Mouse (Mus musculus): ENCODE data around the gene Hint1. TPM values are rescaled to one million over a fixed set of nuclear protein-coding genes. Genes with fewer than 3 reads are reported as not detected.

Hint1 gene
- 794 and 878 TPM in 2 replicates for polyA plus RNA-seq (2015; fragmentation: Nextera tagmentation; extraction: Ambion mirVana)

- Histone ChIP-seq H3K4me3 (replicated peaks) (peak within 1 kb of the TSS; percentile 95), H3K9ac (replicated peaks) (peak within 1 kb of the TSS; percentile 97), H3K36me3 (peaks cover 19% of the 10 kb centered on the region), H3K9me3 (replicated peaks) (no peaks in the 10 kb centered on the region), H3K27ac (replicated peaks) (peak within 1 kb of the TSS; percentile 94), H3K27me3 (replicated peaks) (no peaks in the 10 kb centered on the region), H3K4me2 (peak within 1 kb of the TSS; percentile 70), H3K4me1 (peaks cover 37% of the 10 kb centered on the region)
- ATAC-seq (ENCODE audit: low FRiP score): peak; percentile 83
- WGBS: under 1% methylated on average over 82 of the region's 107 CpGs
Measured at GRCm38 (mm10) chr11:54866119-54867048, at the start of gene Hint1. Hint1 (plus strand) TSS chr11:54866383.

GRCm38 (mm10) chr11:54817449-54817848 is 48.7 kb upstream of the Hint1 start:
- H3K36me3 ChIP-seq: no peaks in the 10 kb centered on the region
- 39% methylated on average over 4 of the region's 4 CpGs for WGBS
- ATAC-seq (ENCODE audit: low FRiP score): no peak

GRCm38 (mm10) chr11:54819489-54819888 is 46.7 kb upstream of the Hint1 start:
- WGBS: 64% methylated on average over 7 of the region's 7 CpGs

More at GRCm38 (mm10) chr11:54817449-54817848, 48.7 kb upstream of the Hint1 start:
- Histone ChIP-seq H3K4me3 (replicated peaks) (no peak overlapping the region), H3K27me3 (replicated peaks) (no peaks in the 10 kb centered on the region), H3K4me1 (peaks cover 16% of the 10 kb centered on the region; the same call in 1 of the 2 replicates), H3K4me2 (no peak overlapping the region), H3K27ac (replicated peaks) (no peak overlapping the region), H3K9me3 (replicated peaks) (no peaks in the 10 kb centered on the region), H3K9ac (replicated peaks) (no peak overlapping the region)

DNA sequence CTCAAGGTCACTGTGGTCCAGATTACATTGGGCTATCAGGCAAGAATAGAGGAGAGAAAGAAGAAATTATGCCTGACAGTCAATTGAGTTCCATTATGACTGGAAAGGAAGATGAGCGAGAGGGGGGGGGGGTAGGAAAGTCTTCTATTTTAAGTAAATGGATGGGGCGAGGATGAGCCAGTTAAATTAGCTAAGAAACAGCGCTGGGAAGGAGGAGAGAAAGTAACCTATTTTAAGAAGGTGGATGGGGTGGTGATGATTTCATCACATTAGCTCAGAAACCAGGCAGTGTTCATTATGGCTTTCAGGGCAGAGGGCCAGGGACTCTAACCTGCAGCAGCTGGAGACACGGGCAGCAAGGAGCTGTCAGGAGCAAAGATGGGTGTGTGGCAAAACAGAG is 42.7 kb upstream of the Hint1 start:
- H3K27me3 ChIP-seq (replicated peaks): no peaks in the 10 kb centered on the region
- no peak overlapping the region for H3K4me2 ChIP-seq
- 79% methylated on average over 4 of the region's 4 CpGs for WGBS
- no peak overlapping the region for H3K4me3 ChIP-seq (replicated peaks)
- ATAC-seq (ENCODE audit: low FRiP score): no peak
- no peaks in the 10 kb centered on the region for H3K9me3 ChIP-seq (replicated peaks)
- no peak overlapping the region for H3K9ac ChIP-seq (replicated peaks)
- no peak overlapping the region for H3K27ac ChIP-seq (replicated peaks)
- 0 out of 2 replicates have a peak, but pooled peaks cover 3% of the 10 kb centered on the region for H3K4me1 ChIP-seq
- no peaks in the 10 kb centered on the region for H3K36me3 ChIP-seq

More at GRCm38 (mm10) chr11:54819489-54819888, 46.7 kb upstream of the Hint1 start:
- ATAC-seq (ENCODE audit: low FRiP score): no peak
- Histone ChIP-seq H3K9me3 (replicated peaks) (no peaks in the 10 kb centered on the region), H3K4me2 (no peak overlapping the region), H3K27ac (replicated peaks) (no peak overlapping the region), H3K27me3 (replicated peaks) (no peaks in the 10 kb centered on the region), H3K4me3 (replicated peaks) (no peak overlapping the region), H3K9ac (replicated peaks) (no peak overlapping the region), H3K36me3 (no peaks in the 10 kb centered on the region), H3K4me1 (peaks cover 5% of the 10 kb centered on the region; the same call in 1 of the 2 replicates)

DNA sequence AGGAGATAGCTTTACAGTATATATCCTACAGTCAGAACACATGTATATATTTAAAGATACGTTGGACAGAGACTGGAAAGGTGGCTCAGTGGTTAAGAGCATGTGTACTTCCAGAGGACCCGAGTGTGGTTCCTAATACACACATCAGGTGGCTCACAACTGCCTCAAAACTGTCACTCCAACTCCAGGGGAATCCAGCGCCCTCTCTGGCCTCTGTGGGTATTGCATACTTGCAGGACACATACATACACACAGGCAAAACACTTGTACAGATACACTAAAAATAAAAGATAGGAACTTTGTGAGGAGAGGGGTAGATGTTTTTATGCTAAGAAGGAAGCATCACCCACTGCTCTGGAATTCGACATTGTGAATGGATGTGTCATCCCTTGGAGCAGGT is 40.4 kb upstream of the Hint1 start:
- 87% methylated on average over 4 of the region's 4 CpGs for WGBS
- no peak for ATAC-seq (ENCODE audit: low FRiP score)
- H3K4me1 ChIP-seq: 0 out of 2 replicates have a peak, but pooled peaks cover 3% of the 10 kb centered on the region

DNA sequence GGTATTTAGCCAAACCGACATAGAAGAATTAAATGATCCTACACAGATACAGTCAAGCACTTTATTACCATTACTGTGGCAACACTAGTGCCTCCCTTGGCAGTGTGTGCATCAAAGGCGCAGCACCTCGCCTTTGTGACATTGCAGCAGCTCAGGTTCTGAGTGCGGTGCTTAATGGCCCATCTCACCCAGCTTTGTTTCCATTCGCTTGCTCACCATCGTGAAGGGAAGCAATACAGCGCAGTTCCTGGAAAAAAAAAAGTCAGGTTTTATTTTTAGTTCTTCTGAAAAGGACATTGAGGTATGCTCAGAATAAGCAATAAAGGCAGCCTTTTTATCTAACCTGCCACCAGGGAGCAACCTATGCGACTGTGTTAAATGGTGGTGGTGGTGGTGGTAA is 39.4 kb upstream of the Hint1 start:
- WGBS: 75% methylated on average over 8 of the region's 8 CpGs
- H3K9ac ChIP-seq (replicated peaks): no peak overlapping the region
- no peaks in the 10 kb centered on the region for H3K36me3 ChIP-seq
- no peak overlapping the region for H3K4me2 ChIP-seq
- no peak overlapping the region for H3K27ac ChIP-seq (replicated peaks)
- 0 out of 2 replicates have a peak, but pooled peaks cover 3% of the 10 kb centered on the region for H3K4me1 ChIP-seq
- no peaks in the 10 kb centered on the region for H3K9me3 ChIP-seq (replicated peaks)
- H3K27me3 ChIP-seq (replicated peaks): no peaks in the 10 kb centered on the region
- ATAC-seq (ENCODE audit: low FRiP score): no peak
- no peak overlapping the region for H3K4me3 ChIP-seq (replicated peaks)

More for the DNA sequence above, 40.4 kb upstream of the Hint1 start:
- Histone ChIP-seq H3K9ac (replicated peaks) (no peak overlapping the region), H3K27ac (replicated peaks) (no peak overlapping the region), H3K27me3 (replicated peaks) (no peaks in the 10 kb centered on the region), H3K4me2 (no peak overlapping the region), H3K36me3 (no peaks in the 10 kb centered on the region), H3K4me3 (replicated peaks) (no peak overlapping the region), H3K9me3 (replicated peaks) (no peaks in the 10 kb centered on the region)

DNA sequence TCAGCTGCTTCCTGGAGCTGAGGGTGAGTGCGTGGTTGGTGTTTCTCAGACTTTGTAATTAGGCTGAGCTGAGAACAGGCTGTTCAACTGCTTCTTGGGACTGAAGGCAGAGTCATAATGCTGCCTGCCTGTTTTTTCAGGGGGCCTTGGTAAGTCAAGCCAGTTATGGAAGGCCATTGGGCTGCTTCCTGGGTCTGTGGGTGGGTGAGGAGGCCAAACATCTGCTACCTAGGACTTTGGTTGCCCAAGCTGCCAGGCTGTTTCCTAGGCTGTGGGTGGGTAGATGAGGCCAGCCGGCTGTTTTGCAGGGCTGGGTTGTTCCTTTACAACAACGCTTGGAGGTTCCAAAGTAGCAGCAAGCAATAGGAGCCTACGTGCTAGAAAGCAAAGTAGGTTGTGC is 32.4 kb upstream of the Hint1 start:
- no peaks in the 10 kb centered on the region for H3K4me1 ChIP-seq
- H3K27me3 ChIP-seq (replicated peaks): no peaks in the 10 kb centered on the region
- 86% methylated on average over 4 of the region's 4 CpGs for WGBS
- H3K9ac ChIP-seq (replicated peaks): no peak overlapping the region
- no peak for ATAC-seq (ENCODE audit: low FRiP score)
- H3K4me3 ChIP-seq (replicated peaks): no peak overlapping the region
- no peak overlapping the region for H3K27ac ChIP-seq (replicated peaks)
- H3K4me2 ChIP-seq: no peak overlapping the region
- no peaks in the 10 kb centered on the region for H3K9me3 ChIP-seq (replicated peaks)
- H3K36me3 ChIP-seq: no peaks in the 10 kb centered on the region

DNA sequence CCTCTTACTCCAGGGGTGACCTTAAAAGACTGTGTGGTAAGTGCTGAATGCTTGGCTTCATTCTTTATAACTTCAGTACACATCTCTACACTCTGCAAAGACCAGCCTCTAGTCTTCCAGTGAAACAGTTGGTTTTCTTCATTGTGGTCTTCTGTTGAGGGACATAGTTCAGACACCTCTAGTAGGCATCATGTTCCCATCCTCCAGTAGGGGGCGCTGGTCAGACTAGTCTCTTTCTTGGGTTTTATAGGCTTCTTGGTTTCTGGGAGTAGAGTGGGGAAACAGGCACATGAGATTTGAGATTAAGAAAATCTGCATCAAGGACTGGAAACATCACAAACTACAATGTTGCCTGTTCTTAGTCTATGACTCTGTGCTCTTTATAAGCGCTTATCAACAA is 31.6 kb upstream of the Hint1 start:
- Histone ChIP-seq H3K4me2 (no peak overlapping the region), H3K4me3 (replicated peaks) (no peak overlapping the region), H3K9me3 (replicated peaks) (no peaks in the 10 kb centered on the region), H3K36me3 (no peaks in the 10 kb centered on the region), H3K27me3 (replicated peaks) (no peaks in the 10 kb centered on the region), H3K9ac (replicated peaks) (no peak overlapping the region), H3K27ac (replicated peaks) (no peak overlapping the region), H3K4me1 (no peaks in the 10 kb centered on the region)
- ATAC-seq (ENCODE audit: low FRiP score): no peak
- 68% methylated on average over 2 of the region's 2 CpGs for WGBS

- H3K36me3 ChIP-seq: no peaks in the 10 kb centered on the region
- no peak for ATAC-seq (ENCODE audit: low FRiP score)
- H3K4me1 ChIP-seq: no peaks in the 10 kb centered on the region
- WGBS: 81% methylated on average over 9 of the region's 9 CpGs
- H3K4me2 ChIP-seq: no peak overlapping the region
- no peak overlapping the region for H3K9ac ChIP-seq (replicated peaks)
- H3K27ac ChIP-seq (replicated peaks): no peak overlapping the region
- no peak overlapping the region for H3K4me3 ChIP-seq (replicated peaks)
- H3K9me3 ChIP-seq (replicated peaks): no peaks in the 10 kb centered on the region
- no peaks in the 10 kb centered on the region for H3K27me3 ChIP-seq (replicated peaks)
Measured at GRCm38 (mm10) chr11:54836106-54836505, 30.1 kb upstream of the Hint1 start.

DNA sequence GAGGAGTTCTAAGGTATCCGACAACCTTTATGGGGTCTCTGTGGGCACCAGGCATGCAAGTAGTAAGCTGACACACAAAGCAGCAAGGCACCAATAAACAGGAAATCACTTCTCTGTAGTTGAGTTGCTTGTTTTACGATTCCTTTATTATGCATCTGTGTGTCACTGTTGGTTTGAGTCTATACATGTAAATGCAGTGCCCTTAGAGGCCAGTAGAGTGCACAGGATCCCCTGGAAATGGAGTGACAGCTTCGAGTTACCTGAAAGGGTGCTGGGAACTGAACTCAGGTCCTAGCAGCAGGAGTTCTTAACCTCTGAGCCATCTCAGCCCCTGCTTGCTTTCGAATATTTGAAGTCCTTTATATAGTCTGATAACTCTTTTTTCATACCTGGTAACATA is 26.5 kb upstream of the Hint1 start:
- ATAC-seq (ENCODE audit: low FRiP score): no peak
- Histone ChIP-seq H3K4me1 (peaks cover 4% of the 10 kb centered on the region; the same call in 1 of the 2 replicates), H3K27me3 (replicated peaks) (no peaks in the 10 kb centered on the region), H3K9ac (replicated peaks) (no peak overlapping the region), H3K4me3 (replicated peaks) (no peak overlapping the region), H3K36me3 (no peaks in the 10 kb centered on the region), H3K4me2 (no peak overlapping the region), H3K27ac (replicated peaks) (no peak overlapping the region), H3K9me3 (replicated peaks) (no peaks in the 10 kb centered on the region)
- WGBS: 87% methylated on average over 4 of the region's 4 CpGs

GRCm38 (mm10) chr11:54840891-54841290 is 25.3 kb upstream of the Hint1 start:
- WGBS: 92% methylated on average over 11 of the region's 11 CpGs
- H3K9ac ChIP-seq (replicated peaks): no peak overlapping the region
- H3K4me3 ChIP-seq (replicated peaks): no peak overlapping the region

GRCm38 (mm10) chr11:54844424-54844823 is 21.8 kb upstream of the Hint1 start:
- 31% methylated on average over 9 of the region's 9 CpGs for WGBS

More at GRCm38 (mm10) chr11:54840891-54841290, 25.3 kb upstream of the Hint1 start:
- Histone ChIP-seq H3K27me3 (replicated peaks) (no peaks in the 10 kb centered on the region), H3K9me3 (replicated peaks) (no peaks in the 10 kb centered on the region), H3K4me1 (peaks cover 13% of the 10 kb centered on the region), H3K36me3 (no peaks in the 10 kb centered on the region), H3K27ac (replicated peaks) (no peak overlapping the region), H3K4me2 (no peak overlapping the region)
- no peak for ATAC-seq (ENCODE audit: low FRiP score)

More at GRCm38 (mm10) chr11:54844424-54844823, 21.8 kb upstream of the Hint1 start:
- no peak for ATAC-seq (ENCODE audit: low FRiP score)
- Histone ChIP-seq H3K4me1 (peaks cover 15% of the 10 kb centered on the region), H3K27me3 (replicated peaks) (no peaks in the 10 kb centered on the region), H3K27ac (replicated peaks) (0 out of 2 replicates have a peak overlapping the region, but pooled peaks have one; percentile 33), H3K36me3 (no peaks in the 10 kb centered on the region), H3K4me2 (no peak overlapping the region), H3K4me3 (replicated peaks) (no peak overlapping the region), H3K9ac (replicated peaks) (no peak overlapping the region), H3K9me3 (replicated peaks) (no peaks in the 10 kb centered on the region)

All from neural tube, embryonic 15.5 days (tissue).